Mouse (Mus musculus) spleen, postnatal 10 days (tissue): ENCODE results near the gene Cntnap2.

Experiments
- DNase-seq, 2 experiments: peaks; one replicate each; pipeline ENCODE4 v3.0.0; 2021 to 2022; ENCODE audit warnings: low spot score in 2 of 2

The Cntnap2 gene

DNA sequence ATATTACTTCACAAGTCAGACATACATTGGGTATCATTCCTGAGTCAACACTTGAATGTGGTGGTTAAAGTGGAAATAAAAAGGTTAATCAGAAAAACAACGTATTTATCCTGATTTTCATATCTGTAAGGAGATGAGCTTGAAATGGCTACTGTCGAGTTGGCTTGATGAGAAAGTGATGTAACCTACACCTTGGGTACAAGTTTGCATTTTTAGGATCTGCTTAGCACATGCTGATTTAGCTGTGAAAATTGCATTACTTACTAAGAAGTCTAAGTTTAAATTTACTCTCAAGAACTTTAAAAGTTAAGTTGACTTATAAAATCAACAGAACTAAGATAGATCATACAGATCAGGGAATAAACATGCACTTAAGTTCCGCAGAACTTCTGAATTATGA is 879.1 kb downstream of the Cntnap2 start:
- no peak for DNase-seq

GRCm38 (mm10) chr6:45938775-45939174 is 879.6 kb downstream of the Cntnap2 start:
- DNase-seq, result no peak

DNA sequence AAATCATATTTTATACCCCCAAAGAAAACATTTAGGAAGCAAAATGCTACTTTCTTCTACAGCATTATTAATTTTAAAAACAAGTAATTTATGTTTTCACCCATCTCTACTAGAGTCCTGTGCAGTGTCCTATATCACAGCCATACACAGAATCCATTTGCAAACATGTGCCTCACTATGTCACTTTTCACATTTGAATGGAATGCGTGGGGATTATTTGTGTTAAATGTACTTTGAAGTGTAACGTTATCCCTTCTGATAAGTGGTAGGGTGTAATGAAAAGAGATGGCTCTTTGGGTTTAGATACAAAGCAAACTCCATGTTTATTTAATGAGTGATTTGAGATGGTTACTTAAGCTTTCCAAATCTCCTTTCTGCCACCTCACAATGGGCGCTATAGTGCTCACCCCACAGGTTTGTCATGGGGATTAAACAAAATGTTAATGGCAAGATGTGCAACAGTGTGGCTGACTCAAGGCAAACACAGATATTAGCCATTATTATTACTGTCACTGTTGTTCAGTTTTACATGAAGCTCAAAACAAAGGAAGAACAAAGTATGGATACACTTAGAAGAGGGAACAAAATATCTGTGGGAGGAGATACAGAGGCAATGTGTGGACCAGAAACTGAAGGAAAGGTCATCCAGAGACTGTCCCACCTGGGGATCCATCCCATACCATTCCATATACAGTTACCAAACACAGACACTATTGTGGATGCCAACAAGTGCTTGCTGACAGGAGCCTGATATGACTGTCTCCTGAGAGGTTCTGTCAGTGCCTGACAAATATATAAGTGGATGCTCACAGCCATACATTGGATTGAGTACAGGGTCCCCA is 886.2 kb downstream of the Cntnap2 start:
- no peak for DNase-seq

DNA sequence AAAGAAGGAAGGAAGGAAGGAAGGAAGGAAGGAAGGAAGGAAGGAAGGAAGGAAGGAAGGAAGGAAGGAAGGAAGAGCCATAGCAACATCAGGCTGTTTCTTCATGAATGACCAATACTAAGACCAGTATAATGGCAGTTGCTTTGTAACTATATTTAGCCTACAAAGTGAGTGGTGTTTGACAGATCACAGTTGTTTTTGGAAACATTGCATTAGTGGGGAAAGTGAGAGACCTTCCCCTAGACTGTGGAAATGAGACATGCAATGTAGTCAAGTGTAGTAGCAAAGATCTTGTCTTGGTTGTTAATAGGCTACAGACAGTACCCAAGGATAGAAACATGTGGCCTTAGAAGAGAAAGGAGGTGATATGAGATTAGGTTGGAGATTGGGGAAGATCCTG is 895.6 kb downstream of the Cntnap2 start:
- no peak for DNase-seq

- no peak for DNase-seq
Observed at GRCm38 (mm10) chr6:45964494-45964893, 905.3 kb downstream of the Cntnap2 start.

- no peak for DNase-seq
Observed at GRCm38 (mm10) chr6:45974471-45975154, 915.5 kb downstream of the Cntnap2 start.

GRCm38 (mm10) chr6:45979171-45979570 is 920.0 kb downstream of the Cntnap2 start:
- no peak for DNase-seq

- DNase-seq, result no peak
Observed at GRCm38 (mm10) chr6:45988051-45988450, 928.9 kb downstream of the Cntnap2 start.

- no peak for DNase-seq
Observed at GRCm38 (mm10) chr6:45991086-45991485, 931.9 kb downstream of the Cntnap2 start.

DNA sequence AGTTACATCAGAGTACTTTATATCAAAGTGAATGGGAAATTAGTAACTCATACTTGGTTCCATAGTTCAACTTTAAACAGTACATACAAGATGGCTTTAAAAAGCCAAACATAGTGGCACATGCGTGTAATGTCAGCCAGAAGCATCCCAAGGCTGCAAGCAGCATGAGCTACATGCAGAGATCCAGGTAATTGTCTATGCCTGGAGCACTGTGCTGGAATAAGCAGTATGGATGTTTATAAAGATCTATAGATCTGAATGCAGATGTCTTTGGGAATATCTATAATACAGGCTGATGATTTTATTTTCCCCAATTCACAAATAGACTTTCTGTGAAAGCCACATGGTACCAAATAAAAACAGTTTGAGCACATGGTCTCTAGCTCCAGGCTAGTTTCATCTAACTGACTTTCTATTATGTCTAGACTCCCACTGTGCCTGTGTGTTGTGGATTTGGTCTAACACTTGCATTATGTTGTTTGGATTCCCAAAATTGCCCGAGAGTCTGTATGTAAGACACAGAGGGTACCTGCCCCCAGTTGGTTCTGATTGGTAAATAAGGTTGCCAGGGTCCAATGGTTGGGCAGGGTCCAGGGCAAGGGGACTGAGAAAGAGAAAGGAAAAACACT is 963.5 kb downstream of the Cntnap2 start:
- no peak for DNase-seq

DNA sequence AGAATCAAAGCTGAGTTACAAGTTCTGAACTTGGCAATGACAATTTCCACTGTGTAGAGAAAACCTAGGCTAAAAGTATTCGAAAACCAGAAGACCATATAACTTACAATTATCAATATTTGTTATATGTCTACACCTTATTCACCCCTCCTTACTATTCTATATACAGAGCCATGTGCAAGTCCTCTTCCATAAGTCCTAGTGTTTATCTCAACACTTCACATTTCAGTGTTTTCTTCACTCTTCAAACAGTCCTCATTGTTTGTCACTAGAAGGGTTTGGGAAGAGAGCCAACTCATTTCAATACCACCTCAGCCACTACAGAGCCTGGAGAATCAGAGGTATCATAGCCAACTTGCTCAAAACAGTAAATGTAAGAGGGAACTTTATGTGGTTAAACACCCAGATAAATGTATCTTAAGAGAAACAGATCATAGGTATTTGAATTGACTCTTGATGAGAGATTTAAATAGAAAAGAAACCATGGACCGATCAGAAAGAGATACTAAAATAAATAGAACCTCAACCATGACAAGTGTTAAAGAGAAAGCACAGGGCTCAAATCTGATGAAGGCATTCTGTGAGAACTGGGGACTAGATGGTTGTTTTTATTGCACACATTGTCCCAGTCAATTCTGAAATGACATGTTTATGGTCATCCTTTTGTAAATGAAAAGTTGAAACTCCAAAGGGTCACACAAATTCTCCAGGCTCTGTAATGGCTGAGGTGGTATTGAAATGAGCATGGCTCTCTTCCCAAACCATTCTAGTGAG is 972.9 kb downstream of the Cntnap2 start:
- DNase-seq, result no peak

GRCm38 (mm10) chr6:46033108-46033507 is 974.0 kb downstream of the Cntnap2 start:
- no peak for DNase-seq

GRCm38 (mm10) chr6:46040671-46041070 is 981.5 kb downstream of the Cntnap2 start:
- no peak for DNase-seq

DNA sequence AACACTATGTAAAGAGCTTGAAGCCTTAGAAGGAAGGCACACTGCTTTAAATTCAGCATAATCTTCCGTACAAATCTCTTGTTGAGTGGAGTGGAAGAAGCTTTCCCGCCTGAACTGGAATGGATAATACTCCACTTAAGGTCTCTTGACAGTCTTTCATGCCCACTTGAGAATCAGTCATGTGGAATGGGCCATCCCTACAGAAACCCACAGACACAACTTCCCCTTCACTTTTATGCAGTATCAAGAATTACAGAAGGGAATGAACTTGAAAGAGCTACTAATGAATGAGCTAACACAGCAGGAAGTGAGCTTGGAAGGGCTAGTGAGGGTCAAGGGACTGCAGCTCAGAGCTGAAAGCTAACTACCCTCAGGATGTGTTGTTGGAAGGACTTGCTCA is 1021.1 kb downstream of the Cntnap2 start:
- DNase-seq, result no peak

GRCm38 (mm10) chr6:46081432-46081831 is 1022.3 kb downstream of the Cntnap2 start:
- no peak for DNase-seq

- no peak for DNase-seq
Observed at GRCm38 (mm10) chr6:46143189-46143841, 1084.2 kb downstream of the Cntnap2 start.

- DNase-seq, result no peak
Observed at GRCm38 (mm10) chr6:46166837-46167236, 1107.7 kb downstream of the Cntnap2 start.

DNA sequence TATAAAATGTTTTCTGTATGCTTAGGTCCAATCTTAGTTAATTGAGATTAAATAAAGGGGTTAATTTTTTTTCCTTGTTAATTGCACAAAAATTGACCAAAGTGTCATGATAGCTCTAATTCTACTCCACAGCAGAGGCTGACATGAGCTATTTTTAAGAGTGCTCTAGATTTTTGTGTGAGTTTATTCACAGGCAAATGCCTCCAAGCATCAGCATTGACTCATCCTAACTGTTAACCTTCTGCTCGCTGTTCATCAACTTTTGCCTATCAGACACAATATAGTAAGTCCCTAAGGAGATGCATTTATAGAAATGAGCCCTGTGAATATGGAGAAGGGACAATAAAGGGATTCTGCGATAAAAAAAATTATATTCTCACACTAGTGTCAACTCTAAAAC is 1138.1 kb downstream of the Cntnap2 start:
- no peak for DNase-seq

GRCm38 (mm10) chr6:46201828-46202227 is 1142.7 kb downstream of the Cntnap2 start:
- DNase-seq, result no peak

GRCm38 (mm10) chr6:46205531-46205930 is 1146.4 kb downstream of the Cntnap2 start:
- no peak for DNase-seq

- DNase-seq, result no peak
Observed at GRCm38 (mm10) chr6:46232889-46233288, 1173.7 kb downstream of the Cntnap2 start.
